In genomic region chr9:83437621-83438020, GRCm38 (mm10) we compare ENCODE assay signal across 23 mouse cellular contexts. TPM values are rescaled to one million over a fixed set of nuclear protein-coding genes. Genes with fewer than 3 reads are reported as not detected.
DNase-seq lines count a peak whose midpoint lies in the region; ATAC-seq lines count a peak whose summit lies in the region.
"Had no signal": no experiment of that assay in that cellular context is flagged by ENCODE, and none has a peak within 500 bp of the region (broad histone marks: within the 10 kb centered on the region; RNA-seq: fewer than 3 reads in every experiment).

No protein-coding gene starts in this region.

- 82% methylated on average over 5 of the region's 5 CpGs for WGBS in forebrain, embryonic 12.5 days

- no peak overlapping the region for H3K4me2 ChIP-seq in forebrain, embryonic 12.5 days
- H3K4me2 ChIP-seq: hindbrain, embryonic 13.5 days; liver, embryonic 11.5 days; neural tube, embryonic 13.5 days had no signal

- peak; percentile 23 to 51 for DNase-seq in lung, adult 18-20 months
- DNase-seq in lung, postnatal 4 days = no peak
- peak; percentile 30 for DNase-seq in CD4-positive helper T cell, adult 2 months (ENCODE audit: low read depth, low spot score)
- DNase-seq in thymus, postnatal 10 days (ENCODE audit: low spot score in 2 of 2) = peak; percentile 34 to 46
- DNase-seq in gastrocnemius, postnatal 14 days = no peak
- DNase-seq in heart, postnatal 36 days = no peak
- DNase-seq: adrenal gland, adult 8-10 months; cerebellum, adult 11 months; gastrocnemius, adult 2 months; heart, postnatal 10 days; layer of hippocampus, postnatal 36 days; right cerebral cortex, postnatal 4 days had no signal

- H3K9me3 ChIP-seq in forebrain, embryonic 12.5 days = no peaks in the 10 kb centered on the region
- H3K9me3 ChIP-seq: embryonic facial prominence, embryonic 10.5 days; hindbrain, embryonic 13.5 days; midbrain, embryonic 10.5 days; neural tube, embryonic 13.5 days had no signal

- no peaks in the 10 kb centered on the region for H3K27me3 ChIP-seq in forebrain, embryonic 12.5 days
- H3K27me3 ChIP-seq: hindbrain, embryonic 13.5 days; neural tube, embryonic 13.5 days had no signal

- peak; percentile 9 for ATAC-seq in inflammation-experienced regulatory T-cells, adult 6 months
- no peak for ATAC-seq in forebrain, embryonic 12.5 days (ENCODE audit: low FRiP score)
- ATAC-seq: forebrain, embryonic 16.5 days; intestine, postnatal 0 days had no signal

- intact Hi-C loops in gastrocnemius, postnatal 14 days (cut with DNase I; ENCODE audit: low total_unique reads) = no loop called here
- intact Hi-C loops in heart, postnatal 36 days (cut with DNase I) = no loop called here

- H3K9ac ChIP-seq in forebrain, embryonic 12.5 days = no peak overlapping the region
- H3K9ac ChIP-seq: hindbrain, embryonic 13.5 days; neural tube, embryonic 13.5 days had no signal

- no peak overlapping the region for H3K27ac ChIP-seq in forebrain, embryonic 12.5 days
- H3K27ac ChIP-seq: embryonic facial prominence, embryonic 10.5 days; gastrocnemius, adult 2 months; hindbrain, embryonic 13.5 days; kidney, postnatal 0 days; midbrain, embryonic 10.5 days; neural tube, embryonic 13.5 days had no signal

- H3K36me3 ChIP-seq in forebrain, embryonic 12.5 days (replicated peaks) = no peaks in the 10 kb centered on the region
- H3K36me3 ChIP-seq: hindbrain, embryonic 13.5 days; neural tube, embryonic 13.5 days had no signal

- H3K4me1 ChIP-seq in forebrain, embryonic 12.5 days = peaks cover 18% of the 10 kb centered on the region

- H3K4me3 ChIP-seq in forebrain, embryonic 12.5 days (replicated peaks) = no peak overlapping the region
- H3K4me3 ChIP-seq: embryonic facial prominence, embryonic 10.5 days; gastrocnemius, adult 2 months; hindbrain, embryonic 13.5 days; midbrain, embryonic 10.5 days; neural tube, embryonic 13.5 days had no signal

RNA-seq across cellular contexts. Expression of gene Lca5, which starts 3.3 kb away (rescaled TPM):
- 10 to 100 TPM in 1 of 3 experiments, 1 to 10 TPM in 2; 6.7 to 14.3 (median 8.1) TPM for polyA plus RNA-seq in inflammation-experienced regulatory T-cells, adult 6 months (2017; shearing (Covaris generic))
- total RNA-seq in gastrocnemius, postnatal 14 days (2021) = 1 to 10 TPM; 3.2 to 3.8 TPM
- 1 to 10 TPM; 3.8 TPM for total RNA-seq in heart, postnatal 36 days (2021)
- polyA plus RNA-seq in forebrain, embryonic 12.5 days (2016; fragmentation: Nextera tagmentation; extraction: Ambion mirVana) = 25.4 and 25.6 TPM in 2 replicates
- total RNA-seq: MEL had no signal

Comparison
In these comparisons a context has a peak if more than half of its experiments do, and no peak if none do; other contexts are left out.
1. DNase-seq: peak in lung, adult 18-20 months (2 of 2), CD4-positive helper T cell, adult 2 months (single experiment) and thymus, postnatal 10 days (2 of 2); none in lung, postnatal 4 days (0 of 2), gastrocnemius, postnatal 14 days (single experiment) and heart, postnatal 36 days (0 of 2).